Mouse (Mus musculus) liver, postnatal 0 days (tissue): ENCODE measurements at regions not wholly inside any gene's neighbourhood (a gene's known extent, or its start where the extent isn't known, plus 50 kb on each side); places are given as distances from the start of the nearest gene placed in this dataset.

Source experiments
- CTCF ChIP-seq: sonication (generic); IDR thresholded peaks from 2 replicates; pipeline ENCODE4 v1.5.1; 2016; ENCODE audit warnings: antibody characterized with exemption, low read depth
- EP300 ChIP-seq: IDR thresholded peaks from 2 replicates; pipeline ENCODE4 v1.6.1; 2016; ENCODE audit warnings: antibody characterized with exemption, low read depth, mild to moderate bottlenecking

GRCm38 (mm10) chr9:25021095-25021691 is 68.0 kb upstream of the Gm10181 start:
- TF ChIP-seq CTCF = no peak
- no peak for TF ChIP-seq EP300
